ENCODE assay signal across 17 mouse cellular contexts in genomic region chr15:80928811-80929355, GRCm38 (mm10). TPM values are rescaled to one million over a fixed set of nuclear protein-coding genes. Genes with fewer than 3 reads are reported as not detected.
DNase-seq lines count a peak whose midpoint lies in the region; ATAC-seq lines count a peak whose summit lies in the region.
"Had no signal": no experiment of that assay in that cellular context is flagged by ENCODE, and none has a peak within 500 bp of the region (broad histone marks: within the 10 kb centered on the region; RNA-seq: fewer than 3 reads in every experiment).

No protein-coding gene starts in this region.

- no peaks in the 10 kb centered on the region for H3K4me1 ChIP-seq in embryonic facial prominence, embryonic 11.5 days (ENCODE audit: control insufficient read depth, insufficient read depth, low read length)
- peaks cover 13% of the 10 kb centered on the region for H3K4me1 ChIP-seq in embryonic facial prominence, embryonic 10.5 days
- H3K4me1 ChIP-seq in embryonic facial prominence, embryonic 13.5 days: peaks cover 12% of the 10 kb centered on the region
- H3K4me1 ChIP-seq: intestine, embryonic 15.5 days had no signal

- no peak for DNase-seq in embryonic facial prominence, embryonic 11.5 days (ENCODE audit: low spot score)
- no peak for DNase-seq in embryonic facial prominence, embryonic 10.5 days (ENCODE audit: low spot score)
- DNase-seq in right cerebral cortex, adult 18-20 months: peak; percentile 20
- no peak for DNase-seq in right cerebral cortex, postnatal 25 days
- DNase-seq in thymus, postnatal 36 days: peak; percentile 21 to 55
- DNase-seq in heart, postnatal 36 days: no peak
- no peak for DNase-seq in lung, postnatal 10 days
- DNase-seq: adrenal gland, postnatal 36 days; cerebellum, adult 9-11 months; lung, postnatal 14 days; spleen, adult 18-20 months had no signal

- H3K27ac ChIP-seq in embryonic facial prominence, embryonic 11.5 days (replicated peaks; ENCODE audit: low read depth, low read length): no peak overlapping the region
- H3K27ac ChIP-seq in embryonic facial prominence, embryonic 10.5 days (replicated peaks): no peak overlapping the region; the same call in 1 of the 2 replicates
- H3K27ac ChIP-seq in embryonic facial prominence, embryonic 13.5 days: peak overlapping the region; percentile 48; the same call in 1 of the 2 replicates
- H3K27ac ChIP-seq: heart, embryonic 13.5 days; hindbrain, embryonic 10.5 days; intestine, embryonic 15.5 days; limb, embryonic 13.5 days had no signal

- H3K4me3 ChIP-seq in embryonic facial prominence, embryonic 11.5 days (ENCODE audit: low read depth, low read length): no peak overlapping the region
- H3K4me3 ChIP-seq in embryonic facial prominence, embryonic 10.5 days: no peak overlapping the region
- no peak overlapping the region for H3K4me3 ChIP-seq in embryonic facial prominence, embryonic 13.5 days
- H3K4me3 ChIP-seq: heart, embryonic 13.5 days; hindbrain, embryonic 10.5 days; intestine, embryonic 15.5 days; limb, embryonic 13.5 days had no signal

- intact Hi-C loops in heart, postnatal 36 days (cut with DNase I): no loop called here

- H3K27me3 ChIP-seq in embryonic facial prominence, embryonic 11.5 days (ENCODE audit: control insufficient read depth, insufficient read depth, low read length): no peaks in the 10 kb centered on the region
- H3K27me3 ChIP-seq in embryonic facial prominence, embryonic 10.5 days (replicated peaks; ENCODE audit: low read depth, poor library complexity, severe bottlenecking): no peaks in the 10 kb centered on the region
- H3K27me3 ChIP-seq in embryonic facial prominence, embryonic 13.5 days: no peaks in the 10 kb centered on the region
- H3K27me3 ChIP-seq: heart, embryonic 13.5 days; intestine, embryonic 15.5 days; limb, embryonic 13.5 days had no signal

- ATAC-seq in embryonic facial prominence, embryonic 11.5 days (replicated peaks; ENCODE audit: insufficient number of reproducible peaks, low FRiP score, low TSS enrichment, low read depth): 0 out of 2 replicates have a peak, but pooled peaks have one; percentile 30
- no peak for ATAC-seq in embryonic facial prominence, embryonic 13.5 days (ENCODE audit: insufficient number of reproducible peaks, insufficient read depth, low FRiP score, low TSS enrichment, low read depth)
- ATAC-seq: intestine, embryonic 15.5 days had no signal

- H3K36me3 ChIP-seq in embryonic facial prominence, embryonic 11.5 days (replicated peaks; ENCODE audit: control insufficient read depth, insufficient read depth, low read depth, low read length): peaks cover 9% of the 10 kb centered on the region
- H3K36me3 ChIP-seq in embryonic facial prominence, embryonic 10.5 days (replicated peaks): peaks cover 75% of the 10 kb centered on the region
- H3K36me3 ChIP-seq in embryonic facial prominence, embryonic 13.5 days: peaks cover 64% of the 10 kb centered on the region

- 72% methylated on average over 20 of the region's 20 CpGs for WGBS in embryonic facial prominence, embryonic 11.5 days
- WGBS in embryonic facial prominence, embryonic 10.5 days: 83% methylated on average over 20 of the region's 20 CpGs
- 79% methylated on average over 20 of the region's 20 CpGs for WGBS in embryonic facial prominence, embryonic 13.5 days

- no peaks in the 10 kb centered on the region for H3K9me3 ChIP-seq in embryonic facial prominence, embryonic 11.5 days (replicated peaks; ENCODE audit: control insufficient read depth, low read length)
- H3K9me3 ChIP-seq in embryonic facial prominence, embryonic 10.5 days: no peaks in the 10 kb centered on the region
- no peaks in the 10 kb centered on the region for H3K9me3 ChIP-seq in embryonic facial prominence, embryonic 13.5 days
- H3K9me3 ChIP-seq: heart, embryonic 13.5 days; hindbrain, embryonic 10.5 days; intestine, embryonic 15.5 days; limb, embryonic 13.5 days had no signal

- no peak overlapping the region; the same call in 1 of the 2 replicates for H3K4me2 ChIP-seq in embryonic facial prominence, embryonic 11.5 days (ENCODE audit: low read depth, low read length)
- H3K4me2 ChIP-seq in embryonic facial prominence, embryonic 13.5 days: no peak overlapping the region
- H3K4me2 ChIP-seq: heart, embryonic 13.5 days; intestine, embryonic 15.5 days; limb, embryonic 13.5 days; midbrain, embryonic 11.5 days had no signal

- no peak overlapping the region for H3K9ac ChIP-seq in embryonic facial prominence, embryonic 11.5 days (replicated peaks; ENCODE audit: low read length)
- H3K9ac ChIP-seq in embryonic facial prominence, embryonic 13.5 days: no peak overlapping the region
- H3K9ac ChIP-seq: heart, embryonic 13.5 days; intestine, embryonic 15.5 days; limb, embryonic 13.5 days had no signal

RNA-seq across cellular contexts. Expression of gene Adsl, which starts 19.4 kb away (rescaled TPM):
- 163 and 168 TPM in 2 replicates for polyA plus RNA-seq in embryonic facial prominence, embryonic 11.5 days (2014; fragmentation: Nextera tagmentation; extraction: Ambion mirVana)
- polyA plus RNA-seq in embryonic facial prominence, embryonic 10.5 days (2016; fragmentation: Nextera tagmentation; extraction: Ambion mirVana): 215 and 230 TPM in 2 replicates
- 153 and 177 TPM in 2 replicates for polyA plus RNA-seq in embryonic facial prominence, embryonic 13.5 days (2015; fragmentation: Nextera tagmentation; extraction: Ambion mirVana)
- 10 to 100 TPM; 86.9 to 92.6 TPM for total RNA-seq in heart, postnatal 36 days (2021)

RNA-seq across cellular contexts. Expression of gene Sgsm3, which starts 48.7 kb away (rescaled TPM):
- 16.4 and 22.1 TPM in 2 replicates for polyA plus RNA-seq in embryonic facial prominence, embryonic 11.5 days (2014; fragmentation: Nextera tagmentation; extraction: Ambion mirVana)
- 30.8 and 32.0 TPM in 2 replicates for polyA plus RNA-seq in embryonic facial prominence, embryonic 10.5 days (2016; fragmentation: Nextera tagmentation; extraction: Ambion mirVana)
- 25.9 and 26.3 TPM in 2 replicates for polyA plus RNA-seq in embryonic facial prominence, embryonic 13.5 days (2015; fragmentation: Nextera tagmentation; extraction: Ambion mirVana)
- total RNA-seq in heart, postnatal 36 days (2021): 10 to 100 TPM; 10.7 to 11.2 TPM

Comparison
In these comparisons a context has a peak if more than half of its experiments do, and no peak if none do; other contexts are left out.
1. DNase-seq: peak in right cerebral cortex, adult 18-20 months (single experiment) and thymus, postnatal 36 days (2 of 2); none in embryonic facial prominence, embryonic 11.5 days (single experiment), embryonic facial prominence, embryonic 10.5 days (single experiment), right cerebral cortex, postnatal 25 days (single experiment), heart, postnatal 36 days (0 of 2) and lung, postnatal 10 days (single experiment).